Mouse (Mus musculus): ENCODE measurements around the gene Spef1. TPM values are rescaled to one million over a fixed set of nuclear protein-coding genes. Genes with fewer than 3 reads are reported as not detected.

Gene Spef1
- polyA plus RNA-seq, 1 experiment from 2014 or later = 1.1 TPM

GRCm38 (mm10) chr2:131138296-131138695 lies 48.8 kb downstream of the Spef1 start:
- H3K27me3 ChIP-seq (replicated peaks) = no peaks in the 10 kb centered on the region
- no peaks in the 10 kb centered on the region for H3K9me3 ChIP-seq (replicated peaks)
- peaks cover 93% of the 10 kb centered on the region for H3K4me1 ChIP-seq
- H3K4me3 ChIP-seq = no peak overlapping the region
- no peak overlapping the region for H3K4me2 ChIP-seq
- peak overlapping the region; percentile 99 for H3K27ac ChIP-seq
- peaks cover 63% of the 10 kb centered on the region for H3K36me3 ChIP-seq
- WGBS (ENCODE audit: insufficient replicate concordance) = 85% methylated on average over 4 of the region's 4 CpGs
- ATAC-seq = no peak
- no peak overlapping the region for H3K9ac ChIP-seq

- WGBS (ENCODE audit: insufficient replicate concordance) = 10% methylated on average over 11 of the region's 11 CpGs
- Histone ChIP-seq H3K4me3 (peak overlapping the region; percentile 29), H3K36me3 (peaks cover 47% of the 10 kb centered on the region), H3K4me2 (peak overlapping the region; percentile 61), H3K27ac (peak overlapping the region; percentile 99), H3K4me1 (peaks cover 89% of the 10 kb centered on the region), H3K9me3 (replicated peaks) (no peaks in the 10 kb centered on the region), H3K9ac (peak overlapping the region; percentile 69), H3K27me3 (replicated peaks) (no peaks in the 10 kb centered on the region)
- peak; percentile 100 for ATAC-seq
Observed at GRCm38 (mm10) chr2:131135521-131136139, 51.5 kb downstream of the Spef1 start.

DNA sequence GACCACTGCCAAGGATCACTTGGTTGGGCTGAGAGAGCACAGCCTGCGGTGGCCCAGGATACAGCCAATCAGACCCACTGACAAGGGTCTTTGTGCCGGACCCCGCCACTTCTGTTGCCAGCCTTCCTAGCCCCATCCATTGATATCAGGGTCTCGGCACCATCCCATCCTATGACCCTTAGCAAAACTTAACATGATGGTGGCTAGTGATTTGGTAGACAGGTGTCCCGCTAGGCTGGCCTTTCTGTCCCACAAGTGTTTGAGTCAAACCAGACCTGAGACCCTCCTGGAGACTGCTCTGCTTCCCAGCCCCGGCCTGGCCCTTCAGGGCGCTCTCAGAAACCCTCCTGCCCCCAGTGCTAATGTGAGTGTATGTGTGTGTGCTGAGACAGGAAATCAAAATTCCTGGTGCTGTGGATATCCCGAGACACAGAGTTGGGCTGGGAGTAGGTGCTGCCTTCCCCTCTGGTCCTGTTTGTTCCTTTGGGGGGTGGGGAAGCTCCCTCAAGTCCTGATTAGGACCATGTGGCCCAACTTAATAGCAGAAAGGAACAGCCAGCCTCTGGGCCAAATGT lies 52.2 kb downstream of the Spef1 start:
- no peak for ATAC-seq
- H3K9me3 ChIP-seq (replicated peaks) = no peaks in the 10 kb centered on the region
- H3K9ac ChIP-seq = peak overlapping the region; percentile 68
- 79% methylated on average over 8 of the region's 8 CpGs for WGBS (ENCODE audit: insufficient replicate concordance)
- no peak overlapping the region for H3K4me3 ChIP-seq
- H3K4me2 ChIP-seq = peak overlapping the region; percentile 61
- H3K36me3 ChIP-seq = peaks cover 42% of the 10 kb centered on the region
- peaks cover 85% of the 10 kb centered on the region for H3K4me1 ChIP-seq
- H3K27ac ChIP-seq = peak overlapping the region; percentile 99
- H3K27me3 ChIP-seq (replicated peaks) = no peaks in the 10 kb centered on the region

DNA sequence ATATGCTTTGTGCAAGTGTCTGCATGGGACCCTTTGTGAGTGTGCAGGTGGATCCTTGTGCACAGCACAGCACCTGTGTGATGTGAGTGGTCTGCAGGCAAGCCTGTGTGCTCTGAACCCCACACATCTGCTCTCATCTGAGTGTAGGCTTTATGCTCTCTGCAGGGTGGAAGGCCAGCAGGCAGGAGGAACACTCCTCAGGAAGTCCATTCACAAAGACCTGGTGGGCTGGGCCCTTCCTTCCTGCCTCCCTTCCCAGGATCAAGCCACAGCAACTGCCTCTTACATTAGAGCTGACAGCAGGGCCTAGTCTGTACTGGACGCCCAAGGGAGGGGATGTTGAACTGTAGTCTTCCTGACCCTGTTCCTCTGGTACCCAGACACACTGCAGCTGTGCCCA lies 52.7 kb downstream of the Spef1 start:
- H3K27me3 ChIP-seq (replicated peaks) = no peaks in the 10 kb centered on the region
- peaks cover 36% of the 10 kb centered on the region for H3K36me3 ChIP-seq
- H3K4me1 ChIP-seq = peaks cover 85% of the 10 kb centered on the region
- H3K4me3 ChIP-seq = no peak overlapping the region
- peak overlapping the region; percentile 68; the same call in 1 of the 2 replicates for H3K9ac ChIP-seq
- H3K4me2 ChIP-seq = peak overlapping the region; percentile 61; the same call in 1 of the 2 replicates
- 31% methylated on average over 1 of the region's 1 CpGs for WGBS (ENCODE audit: insufficient replicate concordance)
- peak overlapping the region; percentile 99 for H3K27ac ChIP-seq
- no peaks in the 10 kb centered on the region for H3K9me3 ChIP-seq (replicated peaks)
- ATAC-seq = no peak

- peak within 1 kb of the TSS; percentile 68; the same call in 1 of the 2 replicates for H3K9ac ChIP-seq
- H3K4me2 ChIP-seq = no peak within 1 kb of the TSS
- H3K27ac ChIP-seq = peak within 1 kb of the TSS; percentile 99
- ATAC-seq = no peak
- peaks cover 89% of the 10 kb centered on the region for H3K4me1 ChIP-seq
- H3K36me3 ChIP-seq = peaks cover 23% of the 10 kb centered on the region
- no peaks in the 10 kb centered on the region for H3K9me3 ChIP-seq (replicated peaks)
- no peak within 1 kb of the TSS for H3K4me3 ChIP-seq
- H3K27me3 ChIP-seq (replicated peaks) = no peaks in the 10 kb centered on the region
- 82% methylated on average over 9 of the region's 9 CpGs for WGBS (ENCODE audit: insufficient replicate concordance)
Observed at GRCm38 (mm10) chr2:131132930-131133547, 54.0 kb downstream of the Spef1 start, which contains the start of gene Gm11037. Gm11037 (plus strand) TSS chr2:131133497.

- Histone ChIP-seq H3K4me2 (no peak overlapping the region), H3K4me1 (peaks cover 90% of the 10 kb centered on the region), H3K27ac (peak overlapping the region; percentile 57), H3K27me3 (replicated peaks) (no peaks in the 10 kb centered on the region), H3K36me3 (peaks cover 17% of the 10 kb centered on the region), H3K4me3 (no peak overlapping the region), H3K9me3 (replicated peaks) (no peaks in the 10 kb centered on the region), H3K9ac (peak overlapping the region; percentile 12; the same call in 1 of the 2 replicates)
- no peak for ATAC-seq
- WGBS (ENCODE audit: insufficient replicate concordance) = 77% methylated on average over 10 of the region's 10 CpGs
Observed at GRCm38 (mm10) chr2:131132111-131132888, 54.8 kb downstream of the Spef1 start.

- Histone ChIP-seq H3K27ac (peak overlapping the region; percentile 58), H3K9me3 (replicated peaks) (no peaks in the 10 kb centered on the region), H3K36me3 (peaks cover 16% of the 10 kb centered on the region), H3K9ac (peak overlapping the region; percentile 42; the same call in 1 of the 2 replicates), H3K4me1 (peaks cover 90% of the 10 kb centered on the region), H3K4me3 (no peak overlapping the region), H3K27me3 (replicated peaks) (no peaks in the 10 kb centered on the region), H3K4me2 (no peak overlapping the region)
- WGBS (ENCODE audit: insufficient replicate concordance) = 88% methylated on average over 2 of the region's 2 CpGs
- ATAC-seq = no peak
Observed at GRCm38 (mm10) chr2:131130849-131131248, 56.2 kb downstream of the Spef1 start.

GRCm38 (mm10) chr2:131129836-131130235 lies 57.2 kb downstream of the Spef1 start:
- peak overlapping the region; percentile 21; the same call in 1 of the 2 replicates for H3K4me3 ChIP-seq
- peaks cover 16% of the 10 kb centered on the region for H3K36me3 ChIP-seq
- peaks cover 86% of the 10 kb centered on the region for H3K4me1 ChIP-seq
- peak; percentile 77 for ATAC-seq
- H3K27me3 ChIP-seq (replicated peaks) = peaks cover 7% of the 10 kb centered on the region
- H3K4me2 ChIP-seq = peak overlapping the region; percentile 91
- peak overlapping the region; percentile 80; the same call in 1 of the 2 replicates for H3K9ac ChIP-seq
- H3K27ac ChIP-seq = peak overlapping the region; percentile 87
- no peaks in the 10 kb centered on the region for H3K9me3 ChIP-seq (replicated peaks)
- 38% methylated on average over 5 of the region's 5 CpGs for WGBS (ENCODE audit: insufficient replicate concordance)

GRCm38 (mm10) chr2:131128636-131129157 lies 58.4 kb downstream of the Spef1 start:
- peak overlapping the region; percentile 87; the same call in 1 of the 2 replicates for H3K27ac ChIP-seq
- peak overlapping the region; percentile 80 for H3K9ac ChIP-seq
- peaks cover 11% of the 10 kb centered on the region for H3K27me3 ChIP-seq (replicated peaks)
- peak overlapping the region; percentile 91 for H3K4me2 ChIP-seq
- WGBS (ENCODE audit: insufficient replicate concordance) = 71% methylated on average over 3 of the region's 3 CpGs
- no peak for ATAC-seq
- H3K4me1 ChIP-seq = peaks cover 80% of the 10 kb centered on the region
- H3K9me3 ChIP-seq (replicated peaks) = no peaks in the 10 kb centered on the region
- H3K36me3 ChIP-seq = peaks cover 6% of the 10 kb centered on the region
- H3K4me3 ChIP-seq = peak overlapping the region; percentile 66

- peaks cover 78% of the 10 kb centered on the region for H3K4me1 ChIP-seq
- H3K27me3 ChIP-seq (replicated peaks) = peaks cover 15% of the 10 kb centered on the region
- H3K9ac ChIP-seq = peak overlapping the region; percentile 80
- ATAC-seq = no peak
- H3K4me3 ChIP-seq = peak overlapping the region; percentile 66
- H3K36me3 ChIP-seq = peaks cover 4% of the 10 kb centered on the region; the same call in 1 of the 2 replicates
- H3K27ac ChIP-seq = peak overlapping the region; percentile 87
- no peaks in the 10 kb centered on the region for H3K9me3 ChIP-seq (replicated peaks)
- peak overlapping the region; percentile 91 for H3K4me2 ChIP-seq
- 76% methylated on average over 5 of the region's 5 CpGs for WGBS (ENCODE audit: insufficient replicate concordance)
Observed at GRCm38 (mm10) chr2:131128211-131128610, 58.9 kb downstream of the Spef1 start.

- WGBS (ENCODE audit: insufficient replicate concordance) = 1% methylated on average over 28 of the region's 28 CpGs
- peaks cover 19% of the 10 kb centered on the region for H3K27me3 ChIP-seq (replicated peaks)
- peak; percentile 86 for ATAC-seq
Observed at GRCm38 (mm10) chr2:131127161-131127730, 59.8 kb downstream of the Spef1 start, which contains the start of gene Hspa12b. Hspa12b (plus strand) TSS chr2:131127280.

More at GRCm38 (mm10) chr2:131127161-131127730, 59.8 kb downstream of the Spef1 start, which contains the start of gene Hspa12b:
- H3K4me1 ChIP-seq = peaks cover 71% of the 10 kb centered on the region
- H3K4me3 ChIP-seq = peak within 1 kb of the TSS; percentile 66
- H3K9ac ChIP-seq = peak within 1 kb of the TSS; percentile 80
- no peaks in the 10 kb centered on the region for H3K9me3 ChIP-seq (replicated peaks)
- peak within 1 kb of the TSS; percentile 91 for H3K4me2 ChIP-seq
- peak within 1 kb of the TSS; percentile 87 for H3K27ac ChIP-seq
- H3K36me3 ChIP-seq = peaks cover 4% of the 10 kb centered on the region; the same call in 1 of the 2 replicates

All from liver, embryonic 12.5 days (tissue).